Mouse (Mus musculus) midbrain, embryonic 16.5 days (tissue): ENCODE data around the gene Gm3336. TPM values are rescaled to one million over a fixed set of nuclear protein-coding genes. Genes with fewer than 3 reads are reported as not detected.
A peak's percentile ranks its signal among the peaks of the same experiment; 100 is the strongest.

Source experiments
- ATAC-seq: fragments of 200-750 bp; cut with Nextera tagmentation; 2 replicates; pipeline ENCODE4 v1.8.0; 2017; ENCODE audit warnings: moderate TSS enrichment
- H3K27ac ChIP-seq: fragments of 300-500 bp; sonication (generic); 2 replicates; pipeline ENCODE4 v1.5.1; 2014; ENCODE audit warnings: mild to moderate bottlenecking, low read length, mixed read lengths
- H3K27me3 ChIP-seq: fragments of 300-500 bp; sonication (generic); 2 replicates; pipeline ENCODE4 v1.6.1; 2014; ENCODE audit warnings: low read depth, low read length, mixed read lengths; ENCODE audit not compliant: control insufficient read depth, insufficient read depth
- H3K36me3 ChIP-seq: fragments of 300-500 bp; sonication (generic); 2 replicates; pipeline ENCODE4 v1.6.1; 2014; ENCODE audit warnings: mild to moderate bottlenecking, low read length, moderate library complexity, mixed read lengths; ENCODE audit not compliant: control insufficient read depth, insufficient read depth
- H3K4me1 ChIP-seq: fragments of 300-500 bp; sonication (generic); 2 replicates; pipeline ENCODE4 v1.6.1; 2014; ENCODE audit warnings: mild to moderate bottlenecking, low read length, mixed read lengths; ENCODE audit not compliant: control insufficient read depth, insufficient read depth
- H3K4me2 ChIP-seq: fragments of 300-500 bp; sonication (generic); 2 replicates; pipeline ENCODE4 v1.6.1; 2014; ENCODE audit warnings: mild to moderate bottlenecking, low read length, mixed read lengths
- H3K4me3 ChIP-seq: fragments of 300-500 bp; sonication (generic); 2 replicates; pipeline ENCODE4 v1.5.1; 2014; ENCODE audit warnings: low read depth, mild to moderate bottlenecking, low read length, moderate library complexity, mixed read lengths
- H3K9ac ChIP-seq: fragments of 300-500 bp; sonication (generic); 2 replicates; pipeline ENCODE4 v1.6.1; 2014; ENCODE audit warnings: low read depth, low read length, mixed read lengths
- H3K9me3 ChIP-seq: fragments of 300-500 bp; sonication (generic); replicated peaks from 2 replicates; pipeline ENCODE4 v1.6.1; 2014; ENCODE audit warnings: mild to moderate bottlenecking, low read length, mixed read lengths; ENCODE audit not compliant: control insufficient read depth, poor library complexity, severe bottlenecking
- WGBS: fragments of 180-500 bp; shearing (Covaris S2); extraction: QIAGEN DNeasy Blood & Tissue Kit; methylation state at CpG from one replicate; pipeline ENCODE4 v1.1.7; 2014; 5-methylcytosine and 5-hydroxymethylcytosine counted together
- polyA plus RNA-seq: library from polyadenylated mRNA; unstranded; fragments of >200 nt; fragmentation: Nextera tagmentation; extraction: Ambion mirVana; gene quantifications from 2 replicates; pipeline ENCODE4 v1.2.1, GENCODE M21; 2015

Gene Gm3336
- polyA plus RNA-seq, 1 experiment from 2014 or later: not detected

DNA sequence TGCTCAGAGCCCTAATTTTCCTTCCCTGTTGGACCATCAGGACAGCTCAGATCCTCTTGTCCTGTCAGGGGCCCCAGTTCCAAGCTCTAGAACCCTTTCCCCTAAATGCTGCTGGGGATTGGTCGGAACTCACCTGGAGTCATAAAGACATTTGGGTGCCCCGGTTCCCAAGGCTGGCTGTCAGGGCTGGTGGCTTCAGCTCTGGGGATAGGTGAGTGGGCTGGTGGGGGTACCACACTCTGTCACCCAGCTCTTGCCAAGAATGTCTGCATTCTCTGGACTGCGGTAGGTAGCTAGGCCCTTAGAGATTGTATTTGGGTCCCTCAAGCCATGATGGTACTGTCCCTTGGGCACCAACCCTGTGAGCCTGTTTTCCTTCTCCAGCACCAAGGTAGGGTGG is 15.1 kb upstream of the Gm3336 start, which contains the start of gene Iqcn:
TSS of gene Iqcn (plus strand) at position 171 of the 400 bp plus-strand sequence.
- H3K4me1 ChIP-seq: peaks cover 19% of the 10 kb centered on the region
- no peaks in the 10 kb centered on the region for H3K27me3 ChIP-seq
- H3K4me3 ChIP-seq: peak within 1 kb of the TSS; percentile 4; the same call in 1 of the 2 replicates
- H3K9me3 ChIP-seq: no peaks in the 10 kb centered on the region
- 97% methylated on average over 3 of the region's 3 CpGs for WGBS
- H3K27ac ChIP-seq: no peak within 1 kb of the TSS
- H3K36me3 ChIP-seq: 0 out of 2 replicates have a peak, but pooled peaks cover 3% of the 10 kb centered on the region
- H3K4me2 ChIP-seq: peak within 1 kb of the TSS; percentile 82
- no peak within 1 kb of the TSS for H3K9ac ChIP-seq
- ATAC-seq: no peak

DNA sequence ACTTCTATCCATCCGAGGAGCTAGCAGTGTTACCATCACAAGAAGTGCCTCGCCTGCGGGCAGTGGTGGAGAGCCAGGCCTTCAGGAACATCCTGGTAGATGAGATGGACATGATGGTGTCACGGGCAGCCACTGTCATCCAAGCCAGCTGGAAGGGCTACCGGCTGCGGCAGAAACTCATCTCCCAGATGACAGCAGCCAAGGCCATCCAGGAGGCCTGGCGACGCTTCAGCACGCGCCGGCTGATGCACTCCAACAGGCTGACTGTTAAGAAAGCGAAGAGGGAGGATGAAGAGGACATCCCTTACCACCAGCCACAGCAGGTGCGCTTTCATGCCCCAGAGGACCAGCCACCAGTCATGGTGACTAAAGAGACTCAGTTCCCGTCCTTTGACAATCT is 10.1 kb upstream of the Gm3336 start:
- Histone ChIP-seq H3K36me3 (0 out of 2 replicates have a peak, but pooled peaks cover 3% of the 10 kb centered on the region), H3K9me3 (no peaks in the 10 kb centered on the region), H3K27me3 (no peaks in the 10 kb centered on the region), H3K4me1 (no peaks in the 10 kb centered on the region), H3K4me3 (no peak overlapping the region), H3K4me2 (no peak overlapping the region), H3K9ac (no peak overlapping the region), H3K27ac (no peak overlapping the region)
- ATAC-seq: no peak
- 91% methylated on average over 14 of the region's 14 CpGs for WGBS

DNA sequence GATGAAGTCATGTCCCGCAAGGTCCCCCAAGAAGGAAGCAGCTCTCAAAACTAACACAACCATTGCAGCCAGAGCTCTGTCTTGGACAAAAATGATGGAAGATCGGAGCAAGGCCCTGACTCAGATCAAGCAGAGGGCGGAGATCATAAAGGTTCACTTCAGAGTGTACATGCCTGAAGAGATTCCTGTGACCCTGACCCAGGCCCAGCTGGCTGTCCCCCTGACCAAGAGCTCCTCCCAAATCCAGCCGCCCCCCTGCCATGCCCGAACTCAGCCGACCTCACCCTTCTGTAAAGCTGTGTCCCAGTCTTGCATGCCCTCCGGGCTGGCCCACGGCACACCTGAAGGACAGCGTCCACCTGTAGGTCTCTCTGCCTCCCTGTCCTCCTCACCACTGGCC is 8.5 kb upstream of the Gm3336 start:
- Histone ChIP-seq H3K9ac (no peak overlapping the region), H3K9me3 (no peaks in the 10 kb centered on the region), H3K27ac (no peak overlapping the region), H3K4me2 (no peak overlapping the region), H3K4me1 (no peaks in the 10 kb centered on the region), H3K36me3 (0 out of 2 replicates have a peak, but pooled peaks cover under 1% of the 10 kb centered on the region), H3K4me3 (no peak overlapping the region), H3K27me3 (no peaks in the 10 kb centered on the region)
- ATAC-seq: no peak
- 94% methylated on average over 9 of the region's 9 CpGs for WGBS

DNA sequence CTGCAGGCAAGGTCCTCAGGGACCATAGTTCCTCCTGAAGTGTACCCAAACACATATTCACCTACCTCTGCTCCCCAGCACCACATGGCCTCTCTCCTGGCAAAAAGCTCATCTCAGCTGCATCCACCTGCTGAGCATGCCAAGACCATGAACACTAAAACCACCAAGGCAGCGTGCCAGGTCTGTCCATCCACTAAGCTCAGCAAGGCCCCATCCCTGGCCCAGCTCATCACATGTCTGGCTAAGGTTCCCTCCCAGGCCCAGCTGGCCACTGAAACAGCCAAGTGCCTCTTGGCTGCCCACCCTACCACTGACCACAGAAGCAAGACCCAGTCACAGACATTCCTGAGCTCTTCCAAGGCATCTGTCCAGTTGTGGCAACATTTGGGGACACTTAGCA is 8.0 kb upstream of the Gm3336 start:
- H3K36me3 ChIP-seq: no peaks in the 10 kb centered on the region
- no peaks in the 10 kb centered on the region for H3K9me3 ChIP-seq
- H3K4me1 ChIP-seq: no peaks in the 10 kb centered on the region
- H3K4me3 ChIP-seq: no peak overlapping the region
- H3K9ac ChIP-seq: no peak overlapping the region
- no peaks in the 10 kb centered on the region for H3K27me3 ChIP-seq
- 82% methylated on average over 1 of the region's 1 CpGs for WGBS
- no peak overlapping the region for H3K27ac ChIP-seq
- ATAC-seq: no peak
- no peak overlapping the region for H3K4me2 ChIP-seq

DNA sequence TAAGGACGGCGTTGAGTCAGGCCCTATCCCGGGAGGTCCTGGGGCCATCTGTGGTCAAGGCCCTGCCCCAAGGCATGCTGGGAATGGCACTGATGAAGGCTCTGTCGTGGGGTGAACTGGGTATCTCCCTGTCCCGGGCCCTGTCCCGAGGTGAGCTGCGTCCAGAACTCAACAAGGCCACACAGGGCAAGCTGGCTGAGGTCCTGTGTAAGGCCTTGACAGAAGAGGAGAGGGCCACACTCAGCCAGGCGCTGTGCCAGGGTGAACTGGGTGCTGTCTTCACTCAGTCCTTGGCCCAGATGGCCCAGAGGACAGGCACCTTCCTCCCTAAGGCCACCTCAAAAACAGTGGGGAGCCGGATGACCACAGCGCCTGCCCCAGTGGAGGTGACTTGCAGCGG is 7.3 kb upstream of the Gm3336 start:
- WGBS: 87% methylated on average over 11 of the region's 11 CpGs
- Histone ChIP-seq H3K4me2 (no peak overlapping the region), H3K4me1 (no peaks in the 10 kb centered on the region), H3K27ac (no peak overlapping the region), H3K36me3 (no peaks in the 10 kb centered on the region), H3K4me3 (no peak overlapping the region), H3K9me3 (no peaks in the 10 kb centered on the region), H3K9ac (no peak overlapping the region), H3K27me3 (no peaks in the 10 kb centered on the region)
- no peak for ATAC-seq

DNA sequence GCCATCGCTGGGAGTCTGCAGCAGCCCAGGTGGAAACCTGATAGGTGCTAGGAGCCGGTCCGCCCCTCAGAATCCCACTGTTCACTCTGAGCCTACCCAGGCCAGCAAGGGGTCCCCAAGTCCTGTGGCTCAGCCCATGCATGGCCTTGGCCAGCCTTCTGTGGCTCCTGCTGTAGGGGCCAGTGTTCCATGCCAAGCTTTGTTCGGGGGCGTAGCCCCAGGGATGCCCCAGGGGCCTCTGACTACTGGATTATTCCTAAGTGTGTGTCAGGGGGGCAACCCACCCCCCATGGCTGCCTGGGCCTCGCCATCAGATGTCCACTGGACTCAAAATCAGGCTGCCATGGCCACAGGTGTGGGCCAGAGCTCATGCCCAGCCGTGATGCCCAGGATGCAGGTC is 4.4 kb upstream of the Gm3336 start:
- no peaks in the 10 kb centered on the region for H3K4me1 ChIP-seq
- no peak for ATAC-seq
- H3K9me3 ChIP-seq: no peaks in the 10 kb centered on the region
- no peak overlapping the region for H3K27ac ChIP-seq
- 82% methylated on average over 7 of the region's 7 CpGs for WGBS
- H3K36me3 ChIP-seq: no peaks in the 10 kb centered on the region
- H3K4me2 ChIP-seq: no peak overlapping the region
- H3K9ac ChIP-seq: no peak overlapping the region
- no peaks in the 10 kb centered on the region for H3K27me3 ChIP-seq
- no peak overlapping the region for H3K4me3 ChIP-seq

DNA sequence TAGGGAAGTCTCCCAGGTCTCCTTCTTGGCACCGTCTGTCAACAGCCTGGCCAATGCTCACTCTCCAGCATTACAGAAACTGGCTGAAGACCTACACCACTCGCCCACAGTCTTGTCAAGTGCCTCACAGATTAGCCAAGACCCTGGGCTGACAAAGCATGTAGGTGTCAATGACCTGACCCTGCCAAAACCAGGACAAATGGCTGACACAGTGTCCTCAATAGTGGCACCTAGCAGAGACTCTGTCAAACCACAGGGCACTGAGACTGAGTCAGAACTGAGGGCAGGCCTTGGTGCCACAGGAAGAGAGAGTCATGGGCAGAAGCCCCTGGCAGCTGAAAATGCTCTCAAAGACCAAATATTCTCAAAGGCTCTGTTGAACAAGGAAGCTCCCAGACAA is 3.3 kb upstream of the Gm3336 start:
- Histone ChIP-seq H3K27ac (no peak overlapping the region), H3K4me3 (no peak overlapping the region), H3K4me2 (no peak overlapping the region), H3K4me1 (no peaks in the 10 kb centered on the region), H3K9me3 (no peaks in the 10 kb centered on the region), H3K9ac (no peak overlapping the region), H3K36me3 (no peaks in the 10 kb centered on the region), H3K27me3 (no peaks in the 10 kb centered on the region)
- ATAC-seq: no peak
- WGBS: 75% methylated on average over 2 of the region's 2 CpGs

DNA sequence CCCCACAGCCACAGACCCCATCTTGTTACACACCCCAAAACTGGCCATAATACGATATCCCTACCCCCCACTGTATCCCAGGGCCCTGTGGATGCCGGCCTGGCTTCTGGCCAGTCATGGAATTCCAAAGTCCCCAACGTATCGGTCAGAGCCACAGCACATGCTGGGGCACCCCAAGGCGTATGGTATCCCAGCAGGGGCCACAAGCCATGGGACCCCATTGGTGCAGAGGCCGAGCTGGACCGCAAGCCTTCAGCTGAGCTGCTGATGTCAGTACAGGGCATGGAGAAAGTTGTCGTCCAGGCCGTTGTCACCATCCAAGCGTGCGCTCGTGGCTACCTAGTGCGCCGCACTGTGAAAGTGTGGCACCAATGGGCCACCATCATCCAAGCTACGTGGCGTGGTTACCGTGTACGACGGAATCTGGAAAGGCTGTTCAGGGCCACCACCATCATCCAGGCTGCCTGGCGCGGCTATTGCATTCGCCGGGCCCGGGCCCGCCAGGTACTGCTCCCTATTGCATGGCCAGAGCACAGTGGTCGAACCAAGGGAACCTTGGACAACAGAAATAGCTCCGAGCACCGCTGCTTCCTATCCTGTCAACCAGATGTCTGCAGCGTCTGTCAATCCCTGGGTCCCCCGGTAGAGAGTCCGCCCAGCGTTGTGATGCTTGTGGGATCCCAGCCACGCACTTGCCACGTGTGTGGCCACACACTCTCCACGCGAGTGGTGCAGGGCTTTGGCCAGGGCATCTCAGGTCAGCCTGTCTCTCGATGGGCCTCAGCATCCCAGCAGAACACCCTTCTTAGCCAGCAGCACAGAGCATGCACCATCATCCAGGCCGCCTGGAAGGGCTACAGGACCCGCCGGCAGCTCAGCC is 1.6 kb upstream of the Gm3336 start:
- WGBS: 88% methylated on average over 40 of the region's 40 CpGs
- no peak overlapping the region for H3K4me3 ChIP-seq
- H3K9me3 ChIP-seq: no peaks in the 10 kb centered on the region
- no peak overlapping the region for H3K9ac ChIP-seq
- no peaks in the 10 kb centered on the region for H3K4me1 ChIP-seq
- no peaks in the 10 kb centered on the region for H3K27me3 ChIP-seq
- H3K36me3 ChIP-seq: no peaks in the 10 kb centered on the region
- H3K27ac ChIP-seq: no peak overlapping the region
- H3K4me2 ChIP-seq: no peak overlapping the region
- no peak for ATAC-seq

DNA sequence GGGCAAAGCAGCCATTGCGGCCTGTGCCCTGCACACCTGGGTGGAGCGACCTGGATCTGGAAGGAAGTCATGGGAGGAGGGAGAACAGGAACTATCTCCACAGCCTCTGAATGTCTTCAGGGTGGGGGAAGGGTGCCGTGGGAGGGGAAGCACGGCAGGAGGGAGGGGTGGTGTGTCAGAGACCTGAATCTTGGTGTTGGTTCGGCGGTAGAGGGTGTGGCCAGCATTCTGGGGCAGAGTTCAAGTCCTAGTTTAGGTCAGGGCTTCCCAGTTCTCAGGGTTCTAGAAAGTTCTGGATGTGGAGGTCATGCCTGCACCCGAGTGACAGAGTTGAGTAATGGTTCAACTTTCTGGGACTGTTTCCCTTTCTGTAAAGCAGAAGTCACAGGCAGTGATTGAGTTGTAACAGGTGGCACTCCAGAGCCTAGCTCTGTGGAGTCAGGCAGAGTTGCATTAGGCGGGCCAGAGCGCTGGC is 1.5 kb downstream of the Gm3336 start:
- Histone ChIP-seq H3K36me3 (no peaks in the 10 kb centered on the region), H3K4me1 (no peaks in the 10 kb centered on the region), H3K9me3 (no peaks in the 10 kb centered on the region), H3K4me2 (no peak overlapping the region), H3K4me3 (no peak overlapping the region), H3K27ac (no peak overlapping the region), H3K27me3 (no peaks in the 10 kb centered on the region), H3K9ac (no peak overlapping the region)
- WGBS: 69% methylated on average over 9 of the region's 9 CpGs
- no peak for ATAC-seq
